Mouse (Mus musculus): ENCODE results near the gene Ptprk. TPM values are rescaled to one million over a fixed set of nuclear protein-coding genes. Genes with fewer than 3 reads are reported as not detected.

Gene Ptprk
- polyA plus RNA-seq (2017; shearing (Covaris generic)) = under 1 TPM in 1 of 2 experiments, not detected in 1; 0.81 TPM

GRCm38 (mm10) chr10:28074653-28075451 lies at the start of gene Ptprk:
Ptprk (plus strand) TSS chr10:28074820.
- no peak for ATAC-seq

GRCm38 (mm10) chr10:28027791-28028190 lies 46.8 kb upstream of the Ptprk start:
- ATAC-seq = no peak

GRCm38 (mm10) chr10:28036456-28036855 lies 38.2 kb upstream of the Ptprk start:
- no peak for ATAC-seq

GRCm38 (mm10) chr10:28054764-28055163 lies 19.9 kb upstream of the Ptprk start:
- no peak for ATAC-seq

- ATAC-seq = no peak
Measured at GRCm38 (mm10) chr10:28059222-28059621, 15.4 kb upstream of the Ptprk start.

GRCm38 (mm10) chr10:28067997-28068396 lies 6.6 kb upstream of the Ptprk start:
- no peak for ATAC-seq

- ATAC-seq = no peak
Measured at GRCm38 (mm10) chr10:28073991-28074652, 498 bp upstream of the Ptprk start.

GRCm38 (mm10) chr10:28075491-28076035 lies 943 bp downstream of the Ptprk start:
- ATAC-seq = no peak

GRCm38 (mm10) chr10:28076036-28076855 lies 1.6 kb downstream of the Ptprk start:
- ATAC-seq = no peak

GRCm38 (mm10) chr10:28078270-28078669 lies 3.6 kb downstream of the Ptprk start:
- ATAC-seq = no peak

GRCm38 (mm10) chr10:28081221-28081620 lies 6.6 kb downstream of the Ptprk start:
- ATAC-seq = no peak

GRCm38 (mm10) chr10:28083183-28083582 lies 8.6 kb downstream of the Ptprk start:
- no peak for ATAC-seq

- ATAC-seq = no peak
Measured at GRCm38 (mm10) chr10:28083625-28084024, 9.0 kb downstream of the Ptprk start.

- ATAC-seq = no peak
Measured at GRCm38 (mm10) chr10:28087341-28087740, 12.7 kb downstream of the Ptprk start.

- no peak for ATAC-seq
Measured at GRCm38 (mm10) chr10:28087749-28088148, 13.1 kb downstream of the Ptprk start.

GRCm38 (mm10) chr10:28096007-28096406 lies 21.4 kb downstream of the Ptprk start:
- ATAC-seq = no peak

GRCm38 (mm10) chr10:28097637-28098036 lies 23.0 kb downstream of the Ptprk start:
- no peak for ATAC-seq

- no peak for ATAC-seq
Measured at GRCm38 (mm10) chr10:28098923-28099322, 24.3 kb downstream of the Ptprk start.

- ATAC-seq = no peak
Measured at GRCm38 (mm10) chr10:28103406-28103906, 28.8 kb downstream of the Ptprk start.

- no peak for ATAC-seq
Measured at GRCm38 (mm10) chr10:28103924-28104323, 29.3 kb downstream of the Ptprk start.

- no peak for ATAC-seq
Measured at GRCm38 (mm10) chr10:28105247-28105646, 30.6 kb downstream of the Ptprk start.

- ATAC-seq = no peak
Measured at GRCm38 (mm10) chr10:28112826-28113589, 38.4 kb downstream of the Ptprk start.
